Mouse (Mus musculus) bone marrow, adult 2 months (tissue): ENCODE data around the gene Ccnb1.

ENCODE experiments used
- CTCF ChIP-seq: fragments of 200-500 bp; IDR thresholded peaks from 2 replicates; pipeline ENCODE4 v1.5.1; 2011; ENCODE audit warnings: low read length, control low read depth; ENCODE audit not compliant: control insufficient read depth, insufficient read depth
- POLR2A ChIP-seq: fragments of 200-500 bp; IDR thresholded peaks from 2 replicates; pipeline ENCODE4 v1.6.1; 2011; ENCODE audit warnings: low read depth, mild to moderate bottlenecking, control low read depth, low read length, borderline replicate concordance; ENCODE audit not compliant: control insufficient read depth

GRCm38 (mm10) chr13:100785806-100786413, 460 bp downstream of the Ccnb1 start:
- no peak for TF ChIP-seq CTCF
- TF ChIP-seq POLR2A: no peak
